Mouse (Mus musculus): ENCODE measurements around the gene Adgrl3.

DNA sequence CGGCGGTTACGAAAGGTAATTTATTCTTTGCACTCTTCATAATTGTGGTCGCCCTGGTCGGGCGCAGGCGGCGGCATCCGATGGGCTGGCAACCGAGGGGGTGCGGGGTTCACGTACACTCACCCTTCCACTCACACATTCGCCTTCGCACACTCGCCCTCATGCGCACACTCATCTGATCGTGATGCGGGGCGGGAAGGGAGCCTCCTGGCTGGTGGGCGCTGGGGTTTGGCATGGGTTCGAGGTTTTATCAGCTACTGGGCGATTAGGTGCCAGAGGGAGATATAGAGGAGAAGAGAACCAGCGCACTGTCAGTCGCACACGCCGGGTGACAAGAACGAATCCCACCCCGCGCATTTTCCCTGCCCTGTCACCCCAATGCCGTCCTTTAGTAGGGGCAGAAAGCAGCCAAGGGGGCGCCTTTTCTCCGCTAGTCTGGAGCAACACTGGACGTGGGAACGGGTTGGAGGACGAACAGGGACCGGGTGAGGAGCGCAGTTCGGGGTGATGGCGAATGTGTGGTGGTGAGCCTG, 1.5 kb downstream of the Adgrl3 start:
- 0 out of 2 replicates have a peak, but pooled peaks have one; percentile 12 for TF ChIP-seq CTCF (IDR thresholded peaks at IDR 0.05; ENCODE audit: low read depth)
- TF ChIP-seq EP300 (IDR thresholded peaks at IDR 0.05; ENCODE audit: low read depth) = no peak

Measured in heart, postnatal 0 days (tissue).